Mouse (Mus musculus): ENCODE measurements around the gene Cep72.
"Not testable (repeated sequence)": the region's sequence is repeated elsewhere in the genome, so short reads cannot be mapped to it uniquely, and the experiment has no call there.

- not testable (repeated sequence) for TF ChIP-seq CTCF (IDR thresholded peaks at IDR 0.05; ENCODE audit: control insufficient read depth, insufficient read depth, insufficient read length); USF1 (IDR thresholded peaks at IDR 0.05; ENCODE audit: low read depth); MYOD1 (IDR thresholded peaks at IDR 0.05; ENCODE audit: control insufficient read depth, insufficient read length, low read depth); CEBPB (IDR thresholded peaks at IDR 0.05; ENCODE audit: low read depth); MYOG (IDR thresholded peaks at IDR 0.05; ENCODE audit: control insufficient read depth, extremely low read depth, insufficient read length); MAX (IDR thresholded peaks at IDR 0.05); FOSL1 (IDR thresholded peaks at IDR 0.05; ENCODE audit: insufficient read depth, low read length, poor library complexity, severe bottlenecking)
These were observed 9.1 kb upstream of the Cep72 start for GRCm38 (mm10) chr13:74071244-74071643.

Measured in C2C12 (cell line).